Mouse (Mus musculus) cerebellum, postnatal 10 days (tissue): ENCODE results near the gene Aph1b.
"Not testable (repeated sequence)": the region's sequence is repeated elsewhere in the genome, so short reads cannot be mapped to it uniquely, and the experiment has no call there.

ENCODE experiments used
- DNase-seq, 2 experiments: peaks; one replicate each; pipeline ENCODE4 v3.0.0; 2021; ENCODE audit warnings: mixed read lengths in 2 of 2

The Aph1b gene

GRCm38 (mm10) chr9:66795464-66796324 lies at the start of gene Aph1b:
Aph1b (minus strand) TSS chr9:66795490.
- peak; percentile 97 to 98 for DNase-seq

- no peak for DNase-seq
Observed at GRCm38 (mm10) chr9:66835097-66835480, 39.8 kb upstream of the Aph1b start.

- DNase-seq = peak; percentile 99
Observed at GRCm38 (mm10) chr9:66834318-66835096, 39.2 kb upstream of the Aph1b start, which contains the start of gene Aph1c. Aph1c (minus strand) TSS chr9:66834726.

- DNase-seq = peak; percentile 25 to 31
Observed at GRCm38 (mm10) chr9:66833851-66834250, 38.6 kb upstream of the Aph1b start.

GRCm38 (mm10) chr9:66832366-66832908 lies 37.1 kb upstream of the Aph1b start:
- no peak for DNase-seq

- DNase-seq = peak; percentile 53 to 71
Observed at GRCm38 (mm10) chr9:66825990-66826389, 30.7 kb upstream of the Aph1b start.

- not testable (repeated sequence) for DNase-seq
Observed at GRCm38 (mm10) chr9:66822255-66822654, 27.0 kb upstream of the Aph1b start.

- no peak for DNase-seq
Observed at GRCm38 (mm10) chr9:66820996-66821395, 25.7 kb upstream of the Aph1b start.

- no peak for DNase-seq
Observed at GRCm38 (mm10) chr9:66813392-66813791, 18.1 kb upstream of the Aph1b start.

- peak in 1 of 2 experiments; percentile 23 for DNase-seq
Observed at GRCm38 (mm10) chr9:66805951-66806350, 10.7 kb upstream of the Aph1b start.

- no peak for DNase-seq
Observed at GRCm38 (mm10) chr9:66801947-66802346, 6.7 kb upstream of the Aph1b start.

- DNase-seq = no peak
Observed at GRCm38 (mm10) chr9:66796739-66797138, 1.4 kb upstream of the Aph1b start, which contains the start of gene Gm10647. Gm10647 (plus strand) TSS chr9:66797039.

GRCm38 (mm10) chr9:66794629-66795463 lies 444 bp downstream of the Aph1b start:
- peak in 1 of 2 experiments; percentile 22 for DNase-seq

GRCm38 (mm10) chr9:66787821-66788220 lies 7.5 kb downstream of the Aph1b start:
- peak; percentile 46 to 72 for DNase-seq

GRCm38 (mm10) chr9:66784552-66784951 lies 10.7 kb downstream of the Aph1b start:
- not testable (repeated sequence) for DNase-seq

- no peak for DNase-seq
Observed at GRCm38 (mm10) chr9:66770701-66771100, 24.6 kb downstream of the Aph1b start.

- DNase-seq = no peak
Observed at GRCm38 (mm10) chr9:66769275-66769674, 26.0 kb downstream of the Aph1b start.

GRCm38 (mm10) chr9:66768721-66769120 lies 26.6 kb downstream of the Aph1b start:
- no peak for DNase-seq

- DNase-seq = no peak
Observed at GRCm38 (mm10) chr9:66760991-66761390, 34.3 kb downstream of the Aph1b start.

GRCm38 (mm10) chr9:66752849-66753248 lies 42.4 kb downstream of the Aph1b start:
- DNase-seq = no peak

GRCm38 (mm10) chr9:66748390-66748789 lies 46.9 kb downstream of the Aph1b start:
- no peak for DNase-seq

- peak in 1 of 2 experiments; percentile 60 for DNase-seq
Observed at GRCm38 (mm10) chr9:66744531-66744930, 50.8 kb downstream of the Aph1b start.
